Mouse (Mus musculus): Measurements from ENCODE around the gene Zfp446. TPM values are rescaled to one million over a fixed set of nuclear protein-coding genes. Genes with fewer than 3 reads are reported as not detected.

Zfp446 gene
- polyA plus RNA-seq, 1 experiment from 2014 or later = 16.5 TPM

- no peaks in the 10 kb centered on the region for H3K36me3 ChIP-seq (replicated peaks)
- no peak overlapping the region for H3K27ac ChIP-seq
- no peaks in the 10 kb centered on the region for H3K27me3 ChIP-seq (ENCODE audit: poor library complexity, severe bottlenecking)
- peaks cover 3% of the 10 kb centered on the region; the same call in 1 of the 2 replicates for H3K9me3 ChIP-seq
- H3K4me3 ChIP-seq = no peak overlapping the region
- H3K4me1 ChIP-seq = no peaks in the 10 kb centered on the region
- no peak for DNase-seq (ENCODE audit: extremely low spot score, low spot score)
Observed at GRCm38 (mm10) chr7:12995862-12996261, 18.2 kb downstream of the Zfp446 start.

DNA sequence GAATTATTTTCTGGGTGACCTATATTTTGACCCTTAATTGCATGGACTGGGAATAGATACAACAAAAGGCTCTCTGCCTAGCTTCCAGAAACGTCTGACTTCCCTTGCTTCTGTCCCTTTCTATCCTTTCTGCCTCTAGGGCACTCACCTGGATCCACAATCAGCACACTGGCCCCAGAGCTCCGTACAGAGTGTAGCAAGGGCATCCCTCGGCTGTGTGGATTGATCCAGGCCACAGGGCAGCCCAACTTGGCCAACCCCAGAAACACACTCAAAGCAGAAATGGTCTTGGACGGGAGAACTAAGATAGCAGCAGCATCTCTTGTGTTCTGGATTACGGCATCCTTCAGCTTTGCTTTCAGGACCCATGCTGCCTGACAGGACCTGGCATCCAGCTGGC is 19.6 kb downstream of the Zfp446 start:
- 67% methylated on average over 5 of the region's 5 CpGs for WGBS
- no peak overlapping the region for H3K27ac ChIP-seq
- H3K4me1 ChIP-seq = no peaks in the 10 kb centered on the region
- no peaks in the 10 kb centered on the region for H3K27me3 ChIP-seq (ENCODE audit: poor library complexity, severe bottlenecking)
- peaks cover 3% of the 10 kb centered on the region; the same call in 1 of the 2 replicates for H3K9me3 ChIP-seq
- H3K4me3 ChIP-seq = no peak overlapping the region
- no peaks in the 10 kb centered on the region for H3K36me3 ChIP-seq (replicated peaks)
- no peak for DNase-seq (ENCODE audit: extremely low spot score, low spot score)

DNA sequence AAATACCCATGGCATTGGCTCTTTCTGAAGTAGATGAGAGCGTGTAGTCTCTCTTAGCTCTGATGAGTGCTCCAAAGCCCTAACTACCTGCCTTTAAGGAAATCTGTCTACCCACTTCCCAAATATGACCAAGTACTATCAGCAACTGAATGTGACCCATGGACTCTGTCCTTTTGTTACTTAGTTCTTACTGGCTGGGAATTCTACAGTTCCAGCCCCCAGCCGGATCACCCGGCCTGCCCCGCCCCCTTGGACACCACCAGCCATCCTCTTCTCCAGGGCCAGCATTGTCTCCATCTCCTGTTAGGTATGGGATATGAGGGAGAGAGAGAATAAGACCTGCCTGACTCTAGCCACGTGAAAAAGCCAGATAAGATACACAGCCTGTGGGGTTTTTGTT is 20.4 kb downstream of the Zfp446 start, which contains the start of gene Slc27a5:
TSS of gene Slc27a5 (minus strand) at position 140 of the 400 bp plus-strand sequence.
- WGBS = 85% methylated on average over 5 of the region's 5 CpGs
- no peak for DNase-seq (ENCODE audit: extremely low spot score, low spot score)
- Histone ChIP-seq H3K36me3 (replicated peaks) (no peaks in the 10 kb centered on the region), H3K27me3 (ENCODE audit: poor library complexity, severe bottlenecking) (no peaks in the 10 kb centered on the region), H3K4me3 (no peak within 1 kb of the TSS), H3K9me3 (peaks cover 3% of the 10 kb centered on the region; the same call in 1 of the 2 replicates), H3K4me1 (no peaks in the 10 kb centered on the region), H3K27ac (no peak within 1 kb of the TSS)

- Histone ChIP-seq H3K36me3 (replicated peaks) (no peaks in the 10 kb centered on the region), H3K27ac (no peak within 1 kb of the TSS), H3K4me3 (no peak within 1 kb of the TSS), H3K4me1 (no peaks in the 10 kb centered on the region), H3K27me3 (ENCODE audit: poor library complexity, severe bottlenecking) (no peaks in the 10 kb centered on the region), H3K9me3 (peaks cover 3% of the 10 kb centered on the region; the same call in 1 of the 2 replicates)
- no peak for DNase-seq (ENCODE audit: extremely low spot score, low spot score)
- 92% methylated on average over 3 of the region's 3 CpGs for WGBS
Observed at GRCm38 (mm10) chr7:12998851-12999250, 21.2 kb downstream of the Zfp446 start, which contains the start of gene Trim28. Gene Trim28 (plus strand): TSS chr7:12999114.

- Histone ChIP-seq H3K4me3 (no peak overlapping the region), H3K36me3 (replicated peaks) (peaks cover 20% of the 10 kb centered on the region), H3K9me3 (peaks cover 3% of the 10 kb centered on the region; the same call in 1 of the 2 replicates), H3K27me3 (ENCODE audit: poor library complexity, severe bottlenecking) (peaks cover 7% of the 10 kb centered on the region), H3K4me1 (no peaks in the 10 kb centered on the region), H3K27ac (no peak overlapping the region)
- WGBS = 75% methylated on average over 1 of the region's 1 CpGs
- DNase-seq (ENCODE audit: extremely low spot score, low spot score) = no peak
Observed at GRCm38 (mm10) chr7:13001584-13001983, 23.9 kb downstream of the Zfp446 start.

GRCm38 (mm10) chr7:13003380-13003779 is 25.7 kb downstream of the Zfp446 start:
- WGBS = 78% methylated on average over 5 of the region's 5 CpGs
- no peak for DNase-seq (ENCODE audit: extremely low spot score, low spot score)
- Histone ChIP-seq H3K9me3 (no peaks in the 10 kb centered on the region; the same call in 1 of the 2 replicates), H3K4me1 (peaks cover 17% of the 10 kb centered on the region), H3K4me3 (no peak overlapping the region), H3K27me3 (ENCODE audit: poor library complexity, severe bottlenecking) (peaks cover 25% of the 10 kb centered on the region), H3K36me3 (replicated peaks) (peaks cover 37% of the 10 kb centered on the region), H3K27ac (no peak overlapping the region)

- peaks cover 27% of the 10 kb centered on the region for H3K27me3 ChIP-seq (ENCODE audit: poor library complexity, severe bottlenecking)
- no peak for DNase-seq (ENCODE audit: extremely low spot score, low spot score)
- H3K36me3 ChIP-seq (replicated peaks) = peaks cover 37% of the 10 kb centered on the region
- 86% methylated on average over 17 of the region's 17 CpGs for WGBS
- H3K27ac ChIP-seq = no peak overlapping the region
- H3K9me3 ChIP-seq = no peaks in the 10 kb centered on the region; the same call in 1 of the 2 replicates
- peaks cover 33% of the 10 kb centered on the region for H3K4me1 ChIP-seq
- H3K4me3 ChIP-seq = no peak overlapping the region
Observed at GRCm38 (mm10) chr7:13006011-13006410, 28.4 kb downstream of the Zfp446 start.

DNA sequence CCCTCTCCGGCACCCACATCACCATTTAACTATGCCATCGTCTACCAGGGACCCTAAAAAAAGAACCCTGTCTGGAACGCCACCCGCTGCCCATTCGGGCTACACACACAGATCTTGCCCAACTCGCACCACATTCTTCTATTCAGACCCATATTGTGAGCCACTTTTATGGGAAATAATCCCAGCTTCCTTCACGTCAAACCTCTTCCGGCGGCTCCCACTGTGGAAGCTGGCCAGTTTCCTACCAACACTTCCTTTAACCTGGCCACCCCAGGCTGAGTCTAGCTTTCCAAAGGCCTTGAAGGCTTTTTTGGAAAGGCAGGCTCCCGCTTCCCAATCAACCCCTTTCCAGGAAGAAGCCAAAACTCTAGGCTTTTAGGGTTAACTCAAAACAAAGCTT is 28.9 kb downstream of the Zfp446 start:
- 90% methylated on average over 10 of the region's 10 CpGs for WGBS
- Histone ChIP-seq H3K27me3 (ENCODE audit: poor library complexity, severe bottlenecking) (peaks cover 27% of the 10 kb centered on the region), H3K36me3 (replicated peaks) (peaks cover 37% of the 10 kb centered on the region)

DNA sequence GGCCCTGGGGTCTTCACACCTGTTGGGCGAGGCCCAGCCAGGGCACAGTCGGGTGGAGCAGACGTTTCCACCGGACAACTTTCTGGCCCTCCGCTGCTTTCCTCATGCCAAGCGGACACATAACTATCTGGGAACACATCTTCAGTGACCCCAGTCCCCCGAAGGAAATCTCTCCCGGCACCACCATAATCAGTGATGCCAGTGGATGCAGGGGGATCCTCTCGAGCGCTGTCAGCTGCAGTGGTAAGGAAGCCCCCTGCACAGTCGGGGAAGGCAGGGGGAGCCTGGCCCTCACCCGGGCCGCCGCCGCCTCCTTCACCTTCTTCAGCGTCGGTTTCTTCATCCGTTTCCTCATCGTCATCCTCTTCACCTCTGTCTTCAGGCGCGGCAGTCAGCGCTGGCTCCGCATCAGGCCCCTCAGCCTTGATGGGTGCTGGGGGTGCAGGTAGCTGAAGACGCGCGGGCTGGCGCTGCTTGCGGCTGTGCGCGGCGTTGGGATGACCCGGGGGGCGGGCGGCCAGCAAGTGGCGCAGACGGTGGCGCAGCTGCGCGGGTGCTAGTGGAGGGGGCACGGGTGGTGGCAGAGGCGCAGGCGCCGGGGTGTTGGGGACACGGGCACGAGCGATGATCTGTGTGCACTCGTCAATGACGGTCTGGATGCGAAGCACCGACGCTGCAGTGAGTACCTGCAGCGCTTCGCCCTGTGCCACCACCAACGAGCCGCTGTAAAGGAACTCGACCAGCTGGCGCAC is 29.9 kb downstream of the Zfp446 start:
- 39% methylated on average over 57 of the region's 57 CpGs for WGBS
- H3K36me3 ChIP-seq (replicated peaks) = peaks cover 37% of the 10 kb centered on the region
- H3K9me3 ChIP-seq = no peaks in the 10 kb centered on the region; the same call in 1 of the 2 replicates
- no peak overlapping the region; the same call in 1 of the 2 replicates for H3K27ac ChIP-seq
- DNase-seq (ENCODE audit: extremely low spot score, low spot score) = no peak
- peaks cover 27% of the 10 kb centered on the region for H3K27me3 ChIP-seq (ENCODE audit: poor library complexity, severe bottlenecking)
- H3K4me3 ChIP-seq = peak overlapping the region; percentile 68
- H3K4me1 ChIP-seq = peaks cover 33% of the 10 kb centered on the region

More for the DNA sequence above, 28.9 kb downstream of the Zfp446 start:
- Histone ChIP-seq H3K9me3 (no peaks in the 10 kb centered on the region; the same call in 1 of the 2 replicates), H3K27ac (no peak overlapping the region), H3K4me3 (no peak overlapping the region), H3K4me1 (peaks cover 33% of the 10 kb centered on the region)
- DNase-seq (ENCODE audit: extremely low spot score, low spot score) = no peak

DNA sequence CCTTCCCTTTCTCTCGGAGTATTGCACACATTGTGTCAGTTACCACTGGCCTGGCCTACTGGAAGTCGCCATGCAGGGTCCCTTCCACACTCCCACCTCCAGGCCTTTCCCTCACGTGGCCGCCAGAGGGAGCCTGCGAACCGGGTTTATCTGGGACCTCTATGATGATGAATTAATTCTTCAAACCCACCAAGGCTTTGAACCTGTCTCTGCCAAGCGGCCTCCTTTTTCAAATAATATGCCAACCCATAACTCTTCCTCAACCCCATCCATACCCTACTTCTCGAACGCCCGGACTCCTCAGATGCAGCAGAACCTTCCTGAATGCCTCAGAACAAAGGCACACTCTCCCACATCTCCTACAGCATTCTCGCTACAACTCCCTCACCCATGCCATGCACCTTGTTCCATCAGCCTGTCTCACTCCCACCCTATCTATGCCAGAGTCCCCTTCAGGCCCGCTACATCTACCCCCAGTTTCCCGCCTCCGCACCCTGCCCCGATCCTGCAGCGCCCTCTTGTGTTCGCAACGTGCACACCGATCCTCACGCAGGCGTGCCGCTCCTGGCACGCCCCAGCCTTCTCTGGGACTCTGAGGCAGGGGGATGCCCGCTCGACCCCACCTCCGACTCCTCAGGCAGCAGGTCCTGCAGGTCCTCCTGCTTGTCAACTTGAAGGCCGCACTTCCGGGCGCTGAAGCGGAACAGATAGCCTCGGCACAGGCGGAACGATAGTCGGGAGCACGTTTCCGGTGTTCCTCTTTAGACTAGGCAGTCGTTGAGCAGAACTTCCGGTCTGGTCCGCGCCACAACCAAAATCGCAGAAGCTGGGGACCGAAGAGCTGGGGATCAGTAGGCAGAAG is 31.7 kb downstream of the Zfp446 start:
- under 1% methylated on average over 42 of the region's 42 CpGs for WGBS
- Histone ChIP-seq H3K4me1 (peaks cover 33% of the 10 kb centered on the region), H3K36me3 (replicated peaks) (peaks cover 37% of the 10 kb centered on the region), H3K27ac (peak overlapping the region; percentile 93), H3K27me3 (ENCODE audit: poor library complexity, severe bottlenecking) (peaks cover 27% of the 10 kb centered on the region), H3K9me3 (no peaks in the 10 kb centered on the region; the same call in 1 of the 2 replicates), H3K4me3 (peak overlapping the region; percentile 68)
- peak; percentile 95 for DNase-seq (ENCODE audit: extremely low spot score, low spot score)

GRCm38 (mm10) chr7:13010005-13010908 is 32.6 kb downstream of the Zfp446 start, which contains the start of gene Zbtb45:
Gene Zbtb45 (minus strand): TSS chr7:13010034.
- no peak for DNase-seq (ENCODE audit: extremely low spot score, low spot score)
- WGBS = 18% methylated on average over 26 of the region's 26 CpGs
- Histone ChIP-seq H3K4me1 (peaks cover 33% of the 10 kb centered on the region), H3K4me3 (peak within 1 kb of the TSS; percentile 68), H3K27me3 (ENCODE audit: poor library complexity, severe bottlenecking) (peaks cover 27% of the 10 kb centered on the region), H3K9me3 (no peaks in the 10 kb centered on the region; the same call in 1 of the 2 replicates), H3K36me3 (replicated peaks) (peaks cover 29% of the 10 kb centered on the region), H3K27ac (peak within 1 kb of the TSS; percentile 93)

GRCm38 (mm10) chr7:13013671-13014070 is 36.0 kb downstream of the Zfp446 start:
- Histone ChIP-seq H3K4me3 (no peak overlapping the region), H3K9me3 (no peaks in the 10 kb centered on the region), H3K36me3 (replicated peaks) (no peaks in the 10 kb centered on the region), H3K4me1 (peaks cover 19% of the 10 kb centered on the region), H3K27ac (no peak overlapping the region), H3K27me3 (ENCODE audit: poor library complexity, severe bottlenecking) (no peaks in the 10 kb centered on the region)
- DNase-seq (ENCODE audit: extremely low spot score, low spot score) = no peak
- 66% methylated on average over 4 of the region's 4 CpGs for WGBS

Data from forebrain, embryonic 10.5 days (tissue).